Mouse (Mus musculus): Measurements from ENCODE around the gene Gpr4.

Gpr4 gene

GRCm38 (mm10) chr7:19265928-19266822 lies 53.8 kb downstream of the Gpr4 start:
- DNase-seq (ENCODE audit: low spot score) = no peak

GRCm38 (mm10) chr7:19267051-19267450 lies 54.7 kb downstream of the Gpr4 start:
- no peak for DNase-seq (ENCODE audit: low spot score)

GRCm38 (mm10) chr7:19268993-19269681 lies 56.8 kb downstream of the Gpr4 start:
- DNase-seq (ENCODE audit: low spot score) = no peak

GRCm38 (mm10) chr7:19269721-19270441 lies 57.5 kb downstream of the Gpr4 start:
- DNase-seq (ENCODE audit: low spot score) = peak; percentile 29

GRCm38 (mm10) chr7:19270509-19271237 lies 58.3 kb downstream of the Gpr4 start:
- DNase-seq (ENCODE audit: low spot score) = no peak

GRCm38 (mm10) chr7:19271238-19272172 lies 59.2 kb downstream of the Gpr4 start, which contains the start of gene Vasp:
TSS of gene Vasp (minus strand) at chr7:19271817.
- peak; percentile 80 for DNase-seq (ENCODE audit: low spot score)

GRCm38 (mm10) chr7:19272173-19272764 lies 59.9 kb downstream of the Gpr4 start:
- peak; percentile 75 for DNase-seq (ENCODE audit: low spot score)
